Mouse (Mus musculus) forebrain, embryonic 12.5 days (tissue): Measurements from ENCODE around the gene Iglon5. TPM values are rescaled to one million over a fixed set of nuclear protein-coding genes. Genes with fewer than 3 reads are reported as not detected.

Experiments used
- ATAC-seq: fragments of 200-750 bp; cut with Nextera tagmentation; 2 replicates; pipeline ENCODE4 v1.8.0; 2017; ENCODE audit warnings: moderate TSS enrichment; ENCODE audit not compliant: low FRiP score
- H3K27ac ChIP-seq: fragments of 300-500 bp; sonication (generic); 2 replicates; pipeline ENCODE4 v1.5.1; 2016; ENCODE audit warnings: mild to moderate bottlenecking
- H3K27me3 ChIP-seq: fragments of 300-500 bp; sonication (generic); 2 replicates; pipeline ENCODE4 v1.6.1; 2016; ENCODE audit warnings: mild to moderate bottlenecking
- H3K36me3 ChIP-seq: fragments of 300-500 bp; sonication (generic); replicated peaks from 2 replicates; pipeline ENCODE4 v1.6.1; 2016; ENCODE audit warnings: mild to moderate bottlenecking
- H3K4me1 ChIP-seq: fragments of 300-500 bp; sonication (generic); 2 replicates; pipeline ENCODE4 v1.6.1; 2016
- H3K4me2 ChIP-seq: fragments of 300-500 bp; sonication (generic); 2 replicates; pipeline ENCODE4 v1.6.1; 2016; ENCODE audit warnings: mild to moderate bottlenecking, moderate library complexity
- H3K4me3 ChIP-seq: fragments of 300-500 bp; sonication (generic); replicated peaks from 2 replicates; pipeline ENCODE4 v1.5.1; 2016; ENCODE audit warnings: mild to moderate bottlenecking
- H3K9ac ChIP-seq: fragments of 300-500 bp; sonication (generic); 2 replicates; pipeline ENCODE4 v1.6.1; 2016; ENCODE audit warnings: mild to moderate bottlenecking
- H3K9me3 ChIP-seq: fragments of 300-500 bp; sonication (generic); 2 replicates; pipeline ENCODE4 v1.6.1; 2016
- WGBS: fragments of 180-500 bp; shearing (Covaris S2); methylation state at CpG from one replicate; pipeline ENCODE4 v1.1.7; 2016; 5-methylcytosine and 5-hydroxymethylcytosine counted together
- polyA plus RNA-seq: library from polyadenylated mRNA; unstranded; fragments of >200 nt; fragmentation: Nextera tagmentation; extraction: Ambion mirVana; gene quantifications from 2 replicates; pipeline ENCODE4 v1.2.1, GENCODE M21; 2016

Gene Iglon5
- polyA plus RNA-seq, 1 experiment from 2014 or later = 2.5 TPM

DNA sequence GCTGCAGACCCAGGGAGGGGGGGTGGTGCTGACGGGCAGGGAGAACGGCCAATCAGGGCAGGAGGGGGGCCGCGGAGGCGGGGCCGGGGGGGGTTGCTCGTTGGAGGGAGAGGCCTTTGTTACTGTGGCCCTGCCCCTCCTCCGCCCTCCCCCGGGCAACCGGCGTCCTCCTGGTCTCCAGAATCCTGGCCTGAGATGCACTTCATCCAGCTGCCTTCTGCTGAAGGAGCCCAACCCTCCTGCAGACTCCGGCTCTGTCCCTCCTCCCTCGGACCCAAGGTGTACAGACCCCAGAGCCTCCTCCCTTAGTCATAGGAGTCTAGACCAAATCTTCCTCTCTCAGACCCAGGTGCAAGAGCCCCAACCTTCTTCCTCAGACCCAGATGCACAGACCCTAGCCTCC lies 308 bp upstream of the Iglon5 start:
- Histone ChIP-seq H3K36me3 (no peaks in the 10 kb centered on the region), H3K9me3 (no peaks in the 10 kb centered on the region), H3K9ac (peak overlapping the region; percentile 93), H3K27ac (peak overlapping the region; percentile 86), H3K27me3 (no peaks in the 10 kb centered on the region), H3K4me2 (peak overlapping the region; percentile 77), H3K4me1 (peaks cover 22% of the 10 kb centered on the region), H3K4me3 (peak overlapping the region; percentile 69)
- whole genome bisulfite sequencing = under 1% methylated on average over 12 of the region's 13 CpGs
- ATAC-seq = peak; percentile 90

DNA sequence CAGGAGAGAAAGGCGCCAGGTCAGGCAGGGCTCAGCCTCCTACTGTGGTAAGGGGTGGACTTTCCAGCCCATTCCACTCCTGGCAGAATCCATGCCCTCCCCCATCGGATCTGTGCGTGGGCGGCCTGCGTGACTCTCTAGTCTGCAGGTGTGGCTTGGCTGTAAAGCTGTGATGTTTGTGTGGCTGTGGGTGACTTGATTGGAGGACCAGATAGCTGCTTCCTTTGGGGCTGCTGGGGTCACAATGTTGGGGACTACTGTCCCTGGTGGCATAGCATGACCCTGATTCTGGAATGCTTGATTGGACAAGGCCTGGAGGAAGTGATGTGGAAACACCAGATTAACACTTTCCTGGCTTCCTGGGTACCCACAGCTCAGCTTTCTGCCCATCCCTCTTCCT lies 1.2 kb downstream of the Iglon5 start:
- Histone ChIP-seq H3K4me3 (peak overlapping the region; percentile 69), H3K4me1 (peaks cover 22% of the 10 kb centered on the region), H3K4me2 (peak overlapping the region; percentile 77), H3K36me3 (no peaks in the 10 kb centered on the region), H3K9ac (peak overlapping the region; percentile 93; the same call in 1 of the 2 replicates), H3K27ac (no peak overlapping the region), H3K27me3 (no peaks in the 10 kb centered on the region), H3K9me3 (no peaks in the 10 kb centered on the region)
- WGBS = 45% methylated on average over 5 of the region's 5 CpGs
- no peak for ATAC-seq

GRCm38 (mm10) chr7:43483236-43483635 lies 6.6 kb downstream of the Iglon5 start:
- H3K9ac ChIP-seq = no peak overlapping the region

DNA sequence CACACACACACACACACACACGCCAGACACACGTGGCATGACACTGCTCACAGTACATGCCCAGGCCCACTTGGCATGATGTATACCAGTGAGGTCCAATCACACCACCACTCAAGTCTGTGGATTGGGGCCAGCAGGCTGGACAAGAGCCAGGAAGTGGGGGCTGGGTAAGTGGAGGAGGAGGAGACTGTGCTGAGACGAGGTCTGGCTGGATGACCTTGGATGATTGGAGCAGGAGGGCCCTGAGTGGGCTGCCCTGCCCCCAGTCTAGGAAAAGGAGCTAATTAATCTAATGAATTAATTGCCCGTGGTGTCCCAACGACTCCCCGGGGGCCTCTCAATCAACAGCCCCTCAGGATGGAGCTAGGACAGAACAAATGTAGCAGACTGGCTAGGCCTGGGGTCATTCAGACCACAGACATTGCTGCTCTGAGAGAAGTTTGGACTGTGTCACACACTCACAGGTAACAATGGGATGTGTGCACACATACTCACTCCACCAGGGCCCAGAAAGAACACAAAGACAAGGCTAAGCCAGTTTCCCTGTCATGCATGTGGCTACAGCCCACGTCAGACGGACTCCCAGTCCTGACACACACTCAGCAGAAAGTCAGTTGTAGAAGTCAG lies 7.7 kb downstream of the Iglon5 start:
- no peaks in the 10 kb centered on the region for H3K9me3 ChIP-seq
- H3K4me2 ChIP-seq = no peak overlapping the region
- no peak overlapping the region for H3K9ac ChIP-seq
- peaks cover 24% of the 10 kb centered on the region for H3K4me1 ChIP-seq
- H3K36me3 ChIP-seq = peaks cover 7% of the 10 kb centered on the region
- no peak overlapping the region for H3K27ac ChIP-seq
- peaks cover 26% of the 10 kb centered on the region for H3K27me3 ChIP-seq
- ATAC-seq = peak; percentile 51
- WGBS = 46% methylated on average over 8 of the region's 8 CpGs
- no peak overlapping the region for H3K4me3 ChIP-seq

More at GRCm38 (mm10) chr7:43483236-43483635, 6.6 kb downstream of the Iglon5 start:
- H3K4me2 ChIP-seq = no peak overlapping the region
- H3K4me3 ChIP-seq = no peak overlapping the region
- 22% methylated on average over 10 of the region's 10 CpGs for WGBS
- peaks cover 7% of the 10 kb centered on the region for H3K36me3 ChIP-seq
- H3K9me3 ChIP-seq = no peaks in the 10 kb centered on the region
- no peak overlapping the region for H3K27ac ChIP-seq
- no peak for ATAC-seq
- peaks cover 16% of the 10 kb centered on the region for H3K27me3 ChIP-seq
- peaks cover 25% of the 10 kb centered on the region for H3K4me1 ChIP-seq

DNA sequence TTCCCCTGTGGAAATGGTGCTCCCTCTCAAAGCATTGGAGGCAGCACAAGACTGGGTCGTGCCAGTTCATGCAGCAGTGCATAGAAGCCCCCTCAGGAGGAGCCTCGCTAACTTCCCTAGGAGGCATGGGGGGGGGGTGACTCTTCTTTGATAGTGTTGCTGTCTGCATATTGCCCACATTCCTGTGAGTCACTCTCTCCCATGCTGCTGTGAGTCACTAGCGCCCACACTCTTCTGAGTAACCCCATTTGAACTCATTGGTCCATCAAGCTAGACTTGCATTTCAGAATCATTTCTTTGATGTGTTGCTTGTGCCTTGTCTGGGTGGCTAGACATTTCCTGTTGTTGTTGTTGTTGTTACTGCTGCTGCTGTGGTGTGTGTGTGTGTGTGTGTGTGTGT lies 8.7 kb downstream of the Iglon5 start:
- Histone ChIP-seq H3K9me3 (no peaks in the 10 kb centered on the region), H3K4me2 (no peak overlapping the region), H3K27ac (no peak overlapping the region), H3K27me3 (peaks cover 37% of the 10 kb centered on the region), H3K9ac (no peak overlapping the region), H3K4me1 (peaks cover 31% of the 10 kb centered on the region), H3K36me3 (peaks cover 7% of the 10 kb centered on the region), H3K4me3 (no peak overlapping the region)
- WGBS = 71% methylated on average over 3 of the region's 3 CpGs
- ATAC-seq = no peak

GRCm38 (mm10) chr7:43476376-43476775 lies 13.5 kb downstream of the Iglon5 start:
- H3K4me1 ChIP-seq = peaks cover 11% of the 10 kb centered on the region
- peaks cover 17% of the 10 kb centered on the region for H3K36me3 ChIP-seq
- no peak overlapping the region for H3K27ac ChIP-seq
- peaks cover 48% of the 10 kb centered on the region for H3K27me3 ChIP-seq
- H3K4me3 ChIP-seq = no peak overlapping the region
- ATAC-seq = peak; percentile 24; the same call in 1 of the 2 replicates
- H3K4me2 ChIP-seq = no peak overlapping the region
- no peak overlapping the region for H3K9ac ChIP-seq
- WGBS = 5% methylated on average over 13 of the region's 13 CpGs
- no peaks in the 10 kb centered on the region for H3K9me3 ChIP-seq

GRCm38 (mm10) chr7:43475706-43476105 lies 14.2 kb downstream of the Iglon5 start:
- H3K9ac ChIP-seq = no peak overlapping the region
- H3K36me3 ChIP-seq = peaks cover 17% of the 10 kb centered on the region
- WGBS = 17% methylated on average over 23 of the region's 23 CpGs
- no peaks in the 10 kb centered on the region for H3K9me3 ChIP-seq
- peaks cover 47% of the 10 kb centered on the region for H3K27me3 ChIP-seq
- H3K4me2 ChIP-seq = no peak overlapping the region
- no peak for ATAC-seq
- H3K4me3 ChIP-seq = no peak overlapping the region
- H3K27ac ChIP-seq = no peak overlapping the region
- H3K4me1 ChIP-seq = peaks cover 11% of the 10 kb centered on the region

GRCm38 (mm10) chr7:43470373-43470772 lies 19.5 kb downstream of the Iglon5 start:
- H3K36me3 ChIP-seq = peaks cover 4% of the 10 kb centered on the region; the same call in 1 of the 2 replicates
- H3K9ac ChIP-seq = no peak overlapping the region
- no peaks in the 10 kb centered on the region for H3K9me3 ChIP-seq
- H3K27me3 ChIP-seq = peaks cover 7% of the 10 kb centered on the region
- no peak overlapping the region for H3K4me3 ChIP-seq
- no peak overlapping the region for H3K27ac ChIP-seq
- H3K4me1 ChIP-seq = peaks cover 10% of the 10 kb centered on the region
- no peak for ATAC-seq
- no peak overlapping the region for H3K4me2 ChIP-seq
- 40% methylated on average over 8 of the region's 8 CpGs for WGBS

DNA sequence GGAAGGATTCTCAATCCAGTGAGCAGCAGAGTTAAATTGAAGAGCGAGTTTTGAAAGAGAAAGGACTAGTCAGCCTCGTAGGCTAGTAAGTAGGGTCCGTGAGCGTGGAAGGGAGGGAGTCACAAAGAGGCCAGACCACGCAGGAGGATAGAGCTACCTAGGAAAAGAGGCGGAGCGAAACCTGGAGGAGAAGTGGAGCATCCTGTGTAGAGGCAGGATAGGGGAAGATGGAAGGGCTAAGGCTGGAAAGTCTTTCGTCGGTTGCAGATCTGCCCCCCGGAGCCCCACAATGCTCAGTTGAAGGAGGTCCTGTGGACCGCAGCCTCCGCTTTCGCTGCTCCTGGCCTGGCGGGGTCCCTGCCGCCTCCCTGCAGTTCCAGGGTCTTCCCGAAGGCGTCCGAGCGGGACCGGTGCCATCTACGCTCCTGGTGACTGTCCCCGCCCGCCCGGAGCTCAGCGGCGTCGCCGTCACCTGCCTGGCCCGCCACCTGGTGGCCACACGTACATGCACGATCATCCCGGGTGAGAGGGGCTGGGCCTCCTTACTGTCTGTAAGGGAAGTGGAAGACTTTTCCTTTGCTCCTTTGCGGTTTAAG lies 23.7 kb downstream of the Iglon5 start:
- H3K36me3 ChIP-seq = no peaks in the 10 kb centered on the region
- peak overlapping the region; percentile 46 for H3K4me3 ChIP-seq
- H3K4me2 ChIP-seq = peak overlapping the region; percentile 85
- under 1% methylated on average over 33 of the region's 33 CpGs for WGBS
- ATAC-seq = peak; percentile 75
- peaks cover 27% of the 10 kb centered on the region for H3K27me3 ChIP-seq
- no peak overlapping the region for H3K27ac ChIP-seq
- H3K9me3 ChIP-seq = no peaks in the 10 kb centered on the region
- H3K9ac ChIP-seq = peak overlapping the region; percentile 40
- peaks cover 18% of the 10 kb centered on the region for H3K4me1 ChIP-seq

GRCm38 (mm10) chr7:43465344-43466098 lies 24.4 kb downstream of the Iglon5 start:
- Histone ChIP-seq H3K27ac (no peak overlapping the region), H3K9ac (peak overlapping the region; percentile 47), H3K4me1 (peaks cover 18% of the 10 kb centered on the region), H3K4me2 (peak overlapping the region; percentile 85), H3K4me3 (peak overlapping the region; percentile 46), H3K9me3 (no peaks in the 10 kb centered on the region), H3K27me3 (peaks cover 27% of the 10 kb centered on the region), H3K36me3 (no peaks in the 10 kb centered on the region)
- WGBS = under 1% methylated on average over 32 of the region's 33 CpGs
- ATAC-seq = peak; percentile 84

GRCm38 (mm10) chr7:43464864-43465343 lies 25.0 kb downstream of the Iglon5 start:
- H3K27ac ChIP-seq = no peak overlapping the region
- peaks cover 27% of the 10 kb centered on the region for H3K27me3 ChIP-seq
- peaks cover 18% of the 10 kb centered on the region for H3K4me1 ChIP-seq
- peak overlapping the region; percentile 46 for H3K4me3 ChIP-seq
- peak overlapping the region; percentile 47 for H3K9ac ChIP-seq
- peak overlapping the region; percentile 85 for H3K4me2 ChIP-seq
- H3K9me3 ChIP-seq = no peaks in the 10 kb centered on the region
- no peaks in the 10 kb centered on the region for H3K36me3 ChIP-seq
- ATAC-seq = peak; percentile 12; the same call in 1 of the 2 replicates
- WGBS = 6% methylated on average over 35 of the region's 35 CpGs

DNA sequence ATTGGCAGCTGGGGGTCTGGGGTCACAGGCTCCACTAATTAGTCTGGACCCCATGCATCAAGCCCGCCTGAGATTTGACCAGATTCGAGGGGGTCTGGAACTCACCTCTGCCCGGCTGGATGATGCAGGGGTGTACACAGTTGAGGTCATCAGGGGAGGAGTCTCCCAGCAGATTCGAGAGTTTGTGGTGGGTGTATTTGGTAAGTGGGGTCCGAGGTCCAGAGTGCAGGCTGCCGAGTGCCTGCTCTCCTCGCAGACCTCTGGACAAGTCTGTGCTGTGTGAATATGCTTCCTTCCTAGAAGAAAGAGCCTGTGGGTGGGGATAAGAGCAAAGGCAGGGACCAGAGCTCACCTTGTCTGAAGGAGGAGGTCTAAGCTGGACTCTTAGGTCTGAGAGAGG lies 25.9 kb downstream of the Iglon5 start:
- H3K9me3 ChIP-seq = no peaks in the 10 kb centered on the region
- no peak overlapping the region for H3K4me2 ChIP-seq
- peaks cover 27% of the 10 kb centered on the region for H3K27me3 ChIP-seq
- H3K36me3 ChIP-seq = no peaks in the 10 kb centered on the region
- peaks cover 18% of the 10 kb centered on the region for H3K4me1 ChIP-seq
- WGBS = 88% methylated on average over 7 of the region's 7 CpGs
- no peak overlapping the region for H3K9ac ChIP-seq
- no peak overlapping the region for H3K27ac ChIP-seq
- no peak overlapping the region for H3K4me3 ChIP-seq
- no peak for ATAC-seq
